Mouse (Mus musculus) cerebellum, adult (tissue): Measurements from ENCODE around the gene Ncam1.

ENCODE experiments used
- ATAC-seq: cut with Nextera tagmentation; 2 replicates; pipeline ENCODE4 v1.9.2; 2017; ENCODE audit warnings: mild to moderate bottlenecking, moderate library complexity, mixed read lengths; ENCODE audit not compliant: insufficient number of reproducible peaks, low FRiP score, low TSS enrichment

The Ncam1 gene

DNA sequence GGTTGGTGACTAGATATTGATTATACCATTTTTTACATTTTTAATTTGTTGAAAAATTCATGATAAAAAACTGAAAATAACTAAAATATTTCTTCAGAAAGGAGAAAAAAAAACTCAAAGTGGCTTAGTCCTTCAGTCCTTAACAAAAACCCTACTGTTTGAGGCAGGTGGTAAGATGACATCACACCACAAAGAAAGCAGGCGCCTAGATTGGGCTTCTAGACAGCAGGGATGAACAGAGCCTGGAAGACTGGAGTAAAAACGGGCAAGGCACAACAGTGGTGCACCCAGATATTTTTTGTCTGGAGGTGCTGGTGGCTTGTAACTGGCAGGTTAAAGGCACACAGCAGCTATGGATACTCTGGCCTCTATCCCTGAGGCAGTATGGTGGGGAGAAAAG, 168.4 kb downstream of the Ncam1 start:
- ATAC-seq, result no peak

DNA sequence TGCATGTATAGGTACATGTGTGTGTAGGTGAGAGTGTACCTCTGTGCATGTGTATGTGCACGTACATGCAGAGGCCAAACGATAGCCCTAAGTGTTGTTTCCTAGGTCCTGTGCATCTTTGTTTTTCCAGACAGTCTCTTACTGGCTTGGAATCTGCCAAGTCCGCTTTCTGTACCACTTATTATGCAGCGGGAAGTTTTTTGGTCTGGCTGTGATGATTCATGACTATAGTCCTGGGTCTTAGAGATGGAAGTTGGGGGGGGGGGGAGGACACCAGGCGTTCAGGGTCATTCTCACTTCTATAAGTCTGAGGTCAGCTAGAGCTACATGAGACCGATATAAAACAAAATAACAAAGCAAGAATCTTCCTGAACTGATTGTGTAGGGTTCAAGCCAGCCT, 173.8 kb downstream of the Ncam1 start:
- ATAC-seq, result no peak

DNA sequence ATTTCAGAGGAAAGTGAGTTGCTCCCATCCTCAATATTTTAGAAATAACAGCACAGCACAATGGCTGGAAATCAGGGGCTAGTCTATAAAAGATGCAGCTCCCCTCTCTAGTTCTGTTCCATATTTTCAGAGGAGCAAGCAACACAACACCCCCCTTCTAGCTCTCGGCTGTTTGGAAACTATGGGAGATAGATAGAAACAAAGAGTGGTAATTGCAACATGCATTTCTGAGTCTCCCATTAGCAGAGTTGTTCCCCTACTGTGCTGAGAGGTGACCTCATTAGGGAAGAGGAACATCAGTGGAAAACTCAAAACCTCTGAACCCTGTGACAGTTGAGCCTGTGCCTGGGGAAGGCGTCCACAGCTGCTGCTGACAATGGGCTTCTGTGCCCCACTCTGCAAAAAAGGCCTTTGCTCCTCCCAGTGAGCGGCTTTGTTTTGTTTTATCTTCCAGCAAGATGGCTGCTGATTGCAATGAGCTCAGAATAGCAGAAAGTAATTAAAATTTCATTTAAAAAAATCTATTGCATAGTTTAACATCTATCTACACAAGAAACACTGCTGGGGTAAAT, 174.7 kb downstream of the Ncam1 start:
- no peak for ATAC-seq

DNA sequence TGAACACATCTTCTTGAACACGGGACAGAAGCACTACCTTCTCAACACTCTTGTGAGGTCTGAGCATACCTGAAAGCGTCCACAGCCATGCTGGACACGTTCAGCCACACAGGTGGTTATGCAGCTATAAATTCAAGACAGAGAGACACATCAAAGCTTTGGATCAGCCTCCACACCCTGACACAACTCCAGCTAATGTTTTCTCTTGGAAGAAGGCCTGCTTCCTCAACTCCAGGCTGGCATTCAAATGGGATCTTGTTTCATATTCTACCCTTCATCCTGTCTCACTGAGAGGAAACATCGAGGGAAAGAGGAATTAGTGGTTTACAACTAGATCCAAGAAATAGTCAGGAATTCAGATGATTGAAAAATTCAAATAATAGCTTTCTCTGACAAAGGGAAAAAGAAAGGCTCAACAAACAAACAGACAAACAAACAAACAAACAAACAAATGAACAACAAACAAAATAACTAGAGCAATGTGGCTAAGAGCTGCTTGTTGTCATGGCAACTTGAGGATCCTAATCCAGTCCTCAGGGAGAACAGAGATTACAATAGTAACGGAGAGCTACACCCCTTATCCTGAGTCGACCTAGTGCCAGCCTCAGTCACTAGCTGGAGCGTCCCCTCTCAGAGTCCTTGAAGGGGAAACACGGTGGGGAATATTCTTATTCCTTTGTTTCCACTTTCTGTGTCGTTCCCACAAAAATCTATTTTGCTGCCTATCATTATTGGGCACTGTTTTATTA, 175.6 kb downstream of the Ncam1 start:
- ATAC-seq, result no peak

DNA sequence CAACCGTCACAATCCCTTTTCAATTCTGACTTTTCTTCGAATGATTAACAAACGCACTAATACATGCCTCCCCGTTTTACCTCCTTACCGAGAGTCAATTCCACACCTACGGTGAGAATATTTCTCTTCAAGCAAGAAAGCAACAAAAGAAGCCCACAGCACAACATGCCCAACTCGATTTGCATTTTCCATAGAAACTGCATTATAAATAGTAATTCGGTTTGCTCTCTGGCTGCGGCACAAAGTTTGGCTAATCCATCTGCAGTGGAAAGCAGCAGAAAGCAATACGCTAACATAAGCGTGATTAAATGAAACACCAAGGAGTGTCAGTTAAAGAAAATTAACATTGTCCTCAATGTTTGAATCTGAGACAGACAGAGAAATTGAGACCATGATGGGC, 177.0 kb downstream of the Ncam1 start:
- no peak for ATAC-seq

DNA sequence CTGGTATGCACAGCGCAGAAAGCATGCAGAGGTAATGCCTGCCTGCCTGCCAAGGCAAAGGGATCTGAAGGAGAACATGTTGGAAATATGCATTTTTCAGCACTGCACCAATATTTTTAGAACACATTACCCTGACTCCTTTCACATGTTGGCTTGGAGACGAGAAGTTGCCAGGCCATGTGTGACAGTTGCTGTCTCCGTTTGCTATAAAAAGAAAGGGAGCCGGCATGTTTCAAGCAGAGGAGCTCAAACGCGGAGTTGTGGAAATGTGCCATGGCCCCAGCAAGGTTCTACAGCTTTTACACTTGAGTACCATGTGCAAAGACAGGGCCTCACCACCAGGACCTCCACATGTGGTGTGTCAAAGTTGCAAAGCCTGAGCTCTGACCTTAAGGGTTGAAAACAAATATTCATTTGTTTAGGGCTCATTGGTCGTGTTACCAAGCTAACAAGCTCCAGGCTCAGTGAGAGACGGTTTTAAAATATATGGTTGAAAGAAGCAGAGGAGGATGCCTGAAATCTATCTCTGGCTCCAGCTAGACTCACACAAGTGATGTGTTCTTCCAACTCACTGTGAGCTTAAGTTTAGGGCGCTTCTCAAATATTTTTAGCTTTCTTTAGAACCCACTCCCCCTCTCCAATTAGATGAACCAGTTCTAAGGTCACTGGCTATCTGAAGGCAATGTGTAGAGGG, 179.9 kb downstream of the Ncam1 start:
- no peak for ATAC-seq

DNA sequence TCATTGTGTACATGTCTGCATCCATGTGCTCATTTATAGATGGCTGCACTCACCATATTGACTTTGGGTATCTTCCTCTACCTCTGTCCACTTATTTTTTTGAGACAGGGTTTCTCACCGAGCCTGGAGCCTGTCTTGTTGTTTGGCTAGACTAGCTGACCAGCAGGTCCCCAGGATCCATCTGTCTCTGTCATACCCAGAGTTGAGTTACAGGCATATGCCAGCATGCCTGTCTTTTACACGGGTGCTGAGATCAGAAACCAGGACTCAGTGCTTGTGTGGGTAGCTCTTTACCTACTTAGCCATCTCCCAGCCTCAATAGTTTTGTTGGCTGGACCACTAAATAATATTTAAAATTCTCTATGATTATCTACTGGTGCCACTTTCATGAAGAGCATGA, 180.5 kb downstream of the Ncam1 start:
- ATAC-seq, result peak; percentile 87; the same call in 1 of the 2 replicates

DNA sequence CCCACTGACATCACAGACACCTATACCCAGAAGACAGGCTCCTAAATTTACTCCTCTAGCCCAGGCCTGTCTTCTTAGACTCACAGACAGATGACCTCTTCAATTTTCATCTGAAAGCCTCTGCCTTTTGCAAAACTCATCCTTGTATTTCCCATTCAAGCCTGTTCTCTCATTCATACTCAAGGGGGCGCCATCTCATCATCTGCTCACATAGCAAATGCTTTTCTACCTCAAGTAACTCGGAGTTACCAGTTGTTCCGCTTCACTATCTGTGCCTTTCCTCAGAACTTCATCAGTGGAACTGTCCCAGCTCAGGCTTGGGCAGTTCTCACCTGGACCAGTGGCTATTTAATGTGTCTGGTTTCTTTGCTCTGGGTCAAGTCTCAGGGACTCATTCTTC, 181.5 kb downstream of the Ncam1 start:
- ATAC-seq, result no peak

DNA sequence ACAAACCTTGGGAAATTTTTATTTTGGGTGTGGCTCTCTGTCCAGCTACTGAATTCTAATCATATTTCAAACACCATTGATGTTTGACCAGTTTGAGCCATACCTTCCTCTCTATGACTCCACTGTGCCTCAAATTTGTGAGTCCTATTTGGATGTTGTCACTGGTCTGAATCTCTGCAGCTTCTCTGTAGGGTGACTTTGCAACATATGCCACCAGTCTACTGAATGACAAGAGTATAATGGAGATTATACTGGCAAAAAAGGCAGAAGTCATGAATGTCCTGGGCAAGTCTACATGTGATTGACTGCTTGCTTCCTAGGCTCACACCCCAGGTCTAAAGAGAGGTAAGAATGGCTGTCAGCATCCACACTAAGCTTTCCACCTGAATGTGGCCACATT, 186.3 kb downstream of the Ncam1 start:
- no peak; the same call in 1 of the 2 replicates for ATAC-seq

DNA sequence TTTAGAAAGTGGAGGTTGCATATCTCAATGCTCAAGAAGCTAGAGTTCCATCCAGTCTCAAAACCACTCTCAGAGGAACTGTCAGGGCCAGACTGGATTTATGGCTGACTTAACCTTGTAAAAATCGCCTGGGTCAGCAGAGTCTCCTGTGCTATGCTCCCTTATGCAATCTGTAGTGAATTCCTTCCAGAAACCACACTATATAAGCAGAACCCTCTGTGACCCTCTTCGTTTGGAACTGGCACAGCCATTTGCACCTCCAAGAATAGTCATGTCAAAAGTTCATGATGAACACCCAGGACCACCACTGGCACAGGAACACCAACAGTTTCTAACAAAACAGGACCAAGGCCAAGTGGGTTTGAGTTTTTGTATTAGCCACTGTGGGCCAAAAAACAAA, 190.5 kb downstream of the Ncam1 start:
- ATAC-seq, result no peak

DNA sequence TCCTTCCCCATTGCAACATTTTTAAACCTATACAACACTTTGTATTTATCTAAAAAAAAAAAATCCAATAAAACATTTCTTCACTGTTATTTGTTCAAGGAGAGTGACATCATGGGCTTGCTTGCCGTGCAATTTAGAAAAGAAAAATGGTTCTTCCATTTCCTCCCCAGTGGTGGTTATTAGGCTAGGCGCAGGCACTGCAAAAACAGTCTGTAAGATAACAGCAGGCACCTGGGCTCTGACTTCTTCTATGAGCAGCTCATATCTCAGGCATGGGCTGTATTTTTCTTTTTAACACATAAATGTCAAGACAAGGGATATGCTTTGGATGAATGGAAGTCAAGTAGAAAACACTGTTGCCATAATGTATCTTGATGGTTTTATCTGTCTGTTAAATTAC, 192.0 kb downstream of the Ncam1 start:
- no peak for ATAC-seq

DNA sequence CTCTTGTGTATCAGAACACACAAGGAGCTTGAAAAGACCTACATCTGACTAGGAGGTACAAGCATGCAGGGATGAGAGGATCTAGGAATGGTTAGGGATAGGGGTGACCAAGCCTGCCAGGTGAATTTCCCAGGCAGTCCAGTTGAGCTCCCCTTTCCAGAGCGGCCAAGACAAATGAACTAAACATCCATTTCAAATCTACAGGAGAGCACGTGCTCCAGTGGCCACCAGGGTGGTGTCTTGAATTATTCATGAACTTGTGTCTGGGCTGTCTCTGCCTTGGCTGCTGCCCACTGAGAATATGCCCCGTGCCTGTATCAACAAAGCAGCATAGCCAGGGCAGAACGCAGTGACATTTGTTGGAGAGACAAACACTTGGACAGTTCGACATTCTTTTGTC, 192.4 kb downstream of the Ncam1 start:
- ATAC-seq, result no peak

DNA sequence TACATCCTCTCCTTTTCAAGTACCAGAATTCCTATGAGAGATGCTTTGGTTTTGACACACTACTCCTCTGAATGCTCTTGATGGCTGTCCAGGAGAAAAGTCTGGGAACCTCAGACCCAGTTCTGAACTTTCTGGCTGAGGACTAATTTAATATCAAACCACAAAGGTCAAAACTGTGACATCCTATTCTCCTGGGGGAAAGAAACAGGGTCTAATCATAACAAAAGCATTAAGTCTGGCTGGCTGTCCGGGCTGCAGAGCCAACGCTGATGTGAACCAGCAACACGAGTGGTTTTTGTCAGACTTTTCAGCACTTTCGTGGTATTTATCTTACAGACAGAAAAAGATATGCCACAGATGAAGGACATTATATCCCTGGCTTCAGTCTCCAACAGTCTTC, 192.9 kb downstream of the Ncam1 start:
- no peak for ATAC-seq

DNA sequence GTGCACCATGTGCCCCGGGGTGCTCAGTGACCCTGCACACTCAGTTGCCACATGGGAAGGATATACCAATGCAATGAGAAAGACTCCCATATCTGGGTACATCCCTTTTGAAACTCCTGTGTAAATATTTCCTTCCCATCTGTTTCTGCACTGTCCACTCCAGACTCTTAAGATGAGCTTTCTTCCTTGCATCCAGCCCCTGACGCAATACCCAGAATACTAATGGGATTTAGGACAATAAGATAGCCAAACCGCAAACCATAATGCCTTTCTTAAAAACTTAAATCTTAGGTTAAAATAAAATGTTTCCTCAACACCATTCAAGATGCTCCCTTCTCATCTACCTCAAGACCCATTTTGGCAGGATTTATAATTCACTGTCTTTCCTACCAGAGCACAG, 193.4 kb downstream of the Ncam1 start:
- ATAC-seq, result no peak

DNA sequence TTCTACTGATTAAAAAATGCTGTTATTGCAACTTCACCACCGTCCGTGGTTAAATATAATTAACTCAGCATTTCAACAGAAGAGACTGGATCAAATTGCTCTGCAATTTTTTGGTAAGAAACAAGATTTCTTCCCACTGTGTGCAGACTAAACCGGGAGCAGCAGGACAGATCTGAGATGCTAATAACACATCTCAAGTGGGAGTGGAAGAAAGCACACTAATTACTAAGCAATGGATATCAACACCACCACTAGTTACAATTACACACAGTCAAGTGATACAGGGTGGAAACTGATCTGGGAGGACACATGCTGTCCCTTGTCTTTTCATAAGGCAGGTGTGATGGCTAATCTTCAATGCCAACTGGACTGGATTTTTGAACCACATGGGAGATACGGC, 197.5 kb downstream of the Ncam1 start:
- ATAC-seq, result no peak

DNA sequence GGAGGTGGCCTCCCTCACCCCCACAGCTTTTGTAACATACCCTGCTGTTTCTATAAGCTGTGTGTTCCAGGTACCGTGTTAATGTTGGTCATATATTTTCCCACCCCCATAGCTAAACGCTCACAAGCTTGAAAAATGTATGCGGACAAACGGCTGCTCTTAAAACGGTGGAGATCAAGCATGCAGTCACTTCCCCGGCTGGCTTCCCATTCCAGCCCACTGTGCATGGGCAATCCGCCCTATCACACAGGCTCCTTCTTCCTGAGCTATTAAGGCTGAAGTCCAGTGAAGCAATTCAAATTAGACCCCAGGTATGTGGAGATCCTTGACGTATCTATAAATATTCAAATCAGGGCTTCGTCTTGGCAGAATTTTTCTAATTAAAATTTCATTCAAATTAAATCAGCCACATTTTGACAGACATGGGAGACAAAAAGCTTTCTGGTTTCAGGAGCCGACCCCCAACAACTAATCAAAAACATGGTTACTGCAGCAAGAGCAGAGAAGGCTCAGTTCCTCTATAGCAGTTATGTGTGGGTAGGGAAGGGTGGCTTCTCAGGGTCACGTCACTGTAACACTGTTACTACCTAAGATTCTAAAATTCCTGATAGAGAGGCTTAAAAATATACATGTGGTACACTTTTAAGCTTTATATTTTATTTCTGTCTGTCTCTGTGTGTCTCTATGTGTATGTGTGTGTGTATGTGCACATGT, 202.9 kb downstream of the Ncam1 start:
- ATAC-seq, result peak; percentile 64; the same call in 1 of the 2 replicates

DNA sequence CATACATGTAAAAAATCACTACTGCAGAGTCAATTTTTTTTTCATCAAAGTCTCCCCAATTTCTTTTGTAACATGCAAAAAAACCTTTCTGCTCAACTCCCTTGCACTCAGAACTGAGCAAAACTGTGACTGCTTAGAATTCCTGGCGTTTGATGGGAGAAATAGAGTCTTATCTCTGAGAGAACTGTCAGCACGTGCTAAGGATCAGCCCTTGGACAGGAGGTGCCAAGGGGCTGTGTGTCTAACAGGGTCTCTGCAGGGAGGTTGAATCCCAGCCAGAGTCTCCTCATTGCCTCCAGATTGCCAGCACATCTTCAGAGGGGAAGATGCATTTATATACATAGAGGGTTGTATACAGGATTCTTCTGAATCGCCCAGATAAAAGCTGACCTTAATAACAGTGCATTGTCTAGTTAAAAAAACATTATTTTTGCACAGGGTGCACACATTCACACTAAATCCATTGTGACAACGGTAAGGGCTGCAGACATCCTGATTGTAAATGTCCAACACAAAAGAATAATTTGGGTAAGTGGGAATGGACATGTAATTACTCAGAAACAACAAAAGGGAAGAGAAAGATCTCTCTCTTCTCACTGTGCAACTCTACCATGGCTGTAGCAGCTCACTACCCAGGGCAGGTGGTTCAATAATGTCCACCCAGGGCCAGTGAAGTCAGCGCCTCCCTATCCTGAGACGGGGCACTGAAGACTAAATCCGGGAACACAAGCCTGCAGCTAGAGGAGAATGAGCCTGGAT, 203.7 kb downstream of the Ncam1 start:
- peak; percentile 17; the same call in 1 of the 2 replicates for ATAC-seq

DNA sequence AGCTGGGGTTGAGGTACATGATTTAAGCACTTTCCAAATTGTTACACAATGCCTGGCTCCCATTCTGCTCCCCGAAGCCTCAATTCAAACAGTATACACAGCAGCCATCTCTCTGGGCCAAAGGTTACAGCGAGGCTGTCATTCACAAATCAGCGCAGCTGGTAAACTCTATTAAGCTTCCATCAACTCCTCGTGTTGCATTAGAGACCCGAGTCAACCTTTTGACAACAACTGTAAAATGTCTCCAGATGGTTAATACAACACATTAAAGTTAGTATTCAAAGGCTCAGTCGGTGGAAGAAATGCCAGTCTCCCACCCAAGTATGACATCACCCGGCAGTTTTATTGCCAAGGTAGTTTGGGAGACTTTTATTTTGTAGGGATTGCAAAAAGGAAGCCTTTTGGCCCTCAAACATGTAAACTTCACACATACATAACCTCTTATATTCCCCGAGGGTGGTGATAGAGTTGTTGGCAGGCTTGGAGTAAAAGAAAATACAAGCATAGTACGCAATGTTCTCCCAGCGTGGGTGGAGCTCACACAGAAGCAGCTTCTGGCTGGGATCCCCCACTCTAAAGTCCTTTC, 204.7 kb downstream of the Ncam1 start:
- no peak for ATAC-seq

DNA sequence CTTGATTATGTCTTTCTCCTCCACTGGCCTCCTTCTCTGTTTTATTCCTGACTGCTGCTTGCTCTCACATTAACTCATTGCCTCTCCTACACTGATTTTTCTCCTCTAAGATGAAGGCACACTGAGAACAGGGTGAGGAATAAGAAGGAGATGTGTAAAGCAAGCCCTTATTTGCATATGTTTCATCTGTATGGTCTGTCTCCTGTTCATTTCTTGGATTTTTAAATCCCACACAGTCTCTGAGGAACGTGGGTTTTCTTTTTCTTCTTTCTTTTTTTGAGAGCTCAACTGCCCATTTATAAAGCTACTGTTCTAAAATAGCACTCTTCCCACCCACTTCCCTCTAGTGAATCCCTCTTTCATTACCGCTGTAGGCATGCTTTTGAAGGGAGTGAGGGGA, 206.7 kb downstream of the Ncam1 start:
- no peak for ATAC-seq

DNA sequence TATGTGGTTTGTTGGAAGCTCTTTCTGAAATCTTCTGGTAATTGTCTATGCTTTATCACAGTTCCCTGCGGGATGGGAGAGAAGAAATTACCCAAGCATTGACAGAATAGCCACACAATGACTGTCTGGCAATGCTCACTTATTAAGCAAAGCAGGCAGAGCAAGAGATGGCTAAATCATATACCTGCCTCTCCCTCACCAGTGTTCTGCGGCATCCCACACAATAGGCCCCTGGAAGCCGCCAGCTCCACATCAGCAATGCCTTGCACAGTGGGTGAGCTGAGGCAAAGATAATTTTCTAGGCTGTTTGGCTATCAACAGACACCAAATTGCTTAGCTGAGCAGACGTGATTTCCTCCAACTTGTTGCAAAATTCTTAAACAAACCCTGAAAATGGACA, 208.5 kb downstream of the Ncam1 start:
- ATAC-seq, result no peak
